Mouse (Mus musculus) cerebellum, adult 2 months (tissue): Measurements from ENCODE around the gene March10.

Experiments used
- CTCF ChIP-seq: fragments of 200-500 bp; IDR thresholded peaks from 2 replicates; pipeline ENCODE4 v1.5.1; 2011; ENCODE audit warnings: low read depth, mild to moderate bottlenecking, control low read depth, low read length, moderate library complexity, borderline replicate concordance; ENCODE audit not compliant: insufficient read depth
- POLR2A ChIP-seq: fragments of 200-500 bp; IDR thresholded peaks from 2 replicates; pipeline ENCODE4 v1.6.1; 2011; ENCODE audit warnings: low read length, control low read depth, borderline replicate concordance; ENCODE audit not compliant: insufficient read depth

DNA sequence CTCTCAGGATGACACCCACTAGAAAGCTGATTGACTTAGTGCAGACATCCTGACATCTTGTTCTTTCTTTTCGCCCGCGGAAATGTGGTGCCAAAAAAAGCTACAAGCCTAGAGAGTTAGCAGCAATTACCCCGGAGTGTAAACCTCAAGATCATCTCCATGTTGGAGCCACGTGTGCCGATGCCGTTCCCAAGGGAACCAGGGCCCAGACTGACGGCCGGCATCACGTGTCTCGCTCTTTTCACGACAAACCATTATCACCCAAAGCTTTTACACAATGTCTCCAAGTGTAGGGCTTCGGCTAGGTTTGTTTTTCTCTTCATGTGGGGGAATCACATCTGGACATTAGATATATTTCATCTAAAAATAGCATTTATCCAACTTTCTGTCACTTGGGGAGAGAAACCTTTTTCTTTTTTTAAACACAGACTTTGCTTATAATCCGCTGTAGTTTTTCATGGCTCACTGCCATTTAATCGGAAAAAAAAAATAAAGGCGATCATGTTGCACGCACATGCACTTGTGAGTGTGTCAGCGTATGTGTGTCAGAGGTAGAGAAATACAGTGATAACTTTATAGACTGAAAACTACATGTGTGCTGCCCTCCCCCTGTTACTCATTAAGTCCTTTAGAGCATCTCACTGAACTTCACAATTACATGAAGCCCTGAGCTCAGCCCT, 39.2 kb upstream of the March10 start:
- no peak for TF ChIP-seq CTCF
- no peak for TF ChIP-seq POLR2A
